Mouse (Mus musculus): Measurements from ENCODE around the gene Lmf1. TPM values are rescaled to one million over a fixed set of nuclear protein-coding genes. Genes with fewer than 3 reads are reported as not detected.

Lmf1 gene
- 27.7 and 28.2 TPM in 2 replicates for polyA plus RNA-seq (2015; fragmentation: Nextera tagmentation; extraction: Ambion mirVana)

DNA sequence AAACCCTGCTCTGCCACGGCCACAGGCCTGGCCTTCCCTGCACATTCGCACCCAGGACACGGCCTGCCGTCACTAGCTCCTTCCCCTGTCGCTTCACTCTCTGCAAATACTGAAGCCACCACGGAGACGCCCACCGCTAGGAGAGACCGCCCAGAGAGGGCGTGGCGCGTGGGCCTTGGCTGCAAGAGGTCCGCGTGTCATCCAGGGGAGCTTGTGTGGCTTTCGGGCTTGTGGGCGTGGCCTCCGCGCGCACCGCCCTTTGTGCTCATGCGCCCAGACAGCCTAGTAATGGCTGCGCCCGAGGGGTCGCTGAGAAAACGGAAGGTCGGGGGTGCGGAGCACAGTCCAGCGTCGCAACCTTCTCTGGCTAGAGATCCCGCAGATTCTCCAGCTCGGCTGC, at the start of gene Lmf1:
TSS of gene Lmf1 (plus strand) at position 166 of the 400 bp plus-strand sequence.
- Histone ChIP-seq H3K27me3 (replicated peaks; ENCODE audit: control insufficient read depth, insufficient read depth, low read length) (no peaks in the 10 kb centered on the region), H3K4me1 (ENCODE audit: control insufficient read depth, insufficient read depth, low read depth, low read length) (peaks cover 19% of the 10 kb centered on the region), H3K4me2 (ENCODE audit: low read length) (peak within 1 kb of the TSS; percentile 96), H3K9ac (ENCODE audit: low read depth, low read length) (peak within 1 kb of the TSS; percentile 84), H3K27ac (ENCODE audit: low read depth, low read length) (peak within 1 kb of the TSS; percentile 79), H3K4me3 (ENCODE audit: low read length) (peak within 1 kb of the TSS; percentile 73), H3K9me3 (ENCODE audit: control insufficient read depth, low read length) (no peaks in the 10 kb centered on the region), H3K36me3 (ENCODE audit: control insufficient read depth, insufficient read depth, low read length) (no peaks in the 10 kb centered on the region)
- 0% methylated on average over 31 of the region's 31 CpGs for WGBS
- ATAC-seq, result peak; percentile 97

DNA sequence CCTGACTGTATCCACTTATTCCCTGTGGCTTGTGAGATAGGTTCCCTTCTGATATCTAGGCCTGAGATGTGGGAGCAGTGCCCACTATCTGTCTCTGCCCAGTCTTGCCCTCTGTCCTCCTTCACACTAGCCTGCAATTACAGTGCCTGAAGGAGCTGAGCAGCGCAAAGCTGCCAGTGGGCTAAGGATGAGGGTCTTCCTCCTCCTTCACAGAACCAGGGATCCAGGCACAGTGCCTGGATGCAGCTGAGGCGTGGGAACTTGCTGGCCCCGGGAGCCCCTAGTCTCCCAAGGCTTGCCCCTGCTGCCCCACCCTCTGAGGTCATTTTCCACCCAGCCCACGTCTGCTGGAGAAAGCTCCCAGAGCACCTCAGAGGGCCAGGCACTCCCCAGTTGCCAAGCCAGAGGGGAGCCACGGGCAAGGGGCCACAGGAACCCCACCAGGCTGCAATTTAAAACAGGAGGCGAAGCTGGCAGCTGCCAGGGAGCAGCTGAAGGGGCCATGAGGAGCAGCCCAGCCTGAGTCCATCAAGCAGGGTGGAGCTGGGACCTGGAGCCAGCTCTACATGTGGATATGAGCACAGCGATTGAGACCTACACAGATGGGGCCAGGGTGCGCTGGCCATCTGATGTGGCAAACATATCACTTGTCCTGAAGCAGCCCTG, 48.4 kb upstream of the Lmf1 start:
- peak; percentile 60; the same call in 1 of the 2 replicates for ATAC-seq
- no peaks in the 10 kb centered on the region for H3K9me3 ChIP-seq (ENCODE audit: control insufficient read depth, low read length)
- H3K36me3 ChIP-seq (ENCODE audit: control insufficient read depth, insufficient read depth, low read length), result no peaks in the 10 kb centered on the region
- 53% methylated on average over 8 of the region's 8 CpGs for WGBS
- no peaks in the 10 kb centered on the region for H3K4me1 ChIP-seq (ENCODE audit: control insufficient read depth, insufficient read depth, low read depth, low read length)
- H3K4me3 ChIP-seq (ENCODE audit: low read length), result no peak overlapping the region
- H3K27me3 ChIP-seq (replicated peaks; ENCODE audit: control insufficient read depth, insufficient read depth, low read length), result no peaks in the 10 kb centered on the region
- H3K9ac ChIP-seq (ENCODE audit: low read depth, low read length), result no peak overlapping the region
- H3K27ac ChIP-seq (ENCODE audit: low read depth, low read length), result no peak overlapping the region
- no peak overlapping the region for H3K4me2 ChIP-seq (ENCODE audit: low read length)

DNA sequence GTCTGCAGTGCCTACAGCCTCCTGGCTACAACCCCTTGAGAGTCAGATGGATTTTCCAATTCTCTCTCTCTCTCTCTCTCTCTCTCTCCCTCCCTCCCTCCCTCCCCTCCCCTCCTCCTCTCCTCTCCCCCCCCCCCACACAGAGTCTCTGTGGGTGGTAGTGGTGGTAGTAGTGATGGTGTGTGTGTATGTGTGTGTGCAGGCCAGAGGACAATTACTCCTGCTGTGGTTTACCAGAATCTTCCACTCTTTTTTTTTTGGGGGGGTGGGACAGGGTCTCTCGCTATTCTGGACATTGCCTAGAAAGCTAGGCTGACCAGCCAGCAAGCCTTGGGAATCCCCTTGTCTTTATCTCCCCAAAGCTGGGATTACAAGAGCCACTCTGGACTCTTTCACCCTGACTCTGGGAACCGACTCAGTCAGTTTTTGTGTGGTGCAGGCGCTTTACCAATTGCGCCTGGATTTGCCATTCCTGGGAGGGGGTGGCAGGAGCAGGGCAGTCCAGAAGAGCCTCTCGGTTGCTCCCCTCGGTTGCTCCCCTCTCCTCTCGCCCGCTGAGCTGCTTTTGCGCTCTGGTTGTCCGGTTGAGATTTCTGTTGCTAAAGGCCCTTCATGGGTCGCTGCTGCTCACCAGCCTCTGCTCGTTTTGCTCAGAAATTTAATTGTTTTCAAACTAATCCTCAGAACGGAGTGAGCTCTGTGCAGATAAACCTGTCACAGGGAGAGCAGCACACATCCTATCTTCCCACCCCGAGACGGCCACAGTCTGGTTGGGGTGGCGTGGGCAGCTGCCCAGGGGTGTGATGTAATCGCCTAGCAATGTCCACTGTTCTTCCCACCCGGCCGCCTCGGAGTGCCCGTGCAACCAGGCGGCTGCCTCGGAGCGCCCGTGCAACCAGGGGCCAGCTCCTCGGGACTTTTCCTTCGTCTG, 39.7 kb upstream of the Lmf1 start:
- H3K27ac ChIP-seq (ENCODE audit: low read depth, low read length), result peak overlapping the region; percentile 70
- peak; percentile 76 for ATAC-seq
- no peak overlapping the region for H3K4me3 ChIP-seq (ENCODE audit: low read length)
- 23% methylated on average over 27 of the region's 27 CpGs for WGBS
- peak overlapping the region; percentile 45; the same call in 1 of the 2 replicates for H3K9ac ChIP-seq (ENCODE audit: low read depth, low read length)
- H3K36me3 ChIP-seq (ENCODE audit: control insufficient read depth, insufficient read depth, low read length), result no peaks in the 10 kb centered on the region
- H3K4me1 ChIP-seq (ENCODE audit: control insufficient read depth, insufficient read depth, low read depth, low read length), result peaks cover 7% of the 10 kb centered on the region
- H3K4me2 ChIP-seq (ENCODE audit: low read length), result peak overlapping the region; percentile 35; the same call in 1 of the 2 replicates
- no peaks in the 10 kb centered on the region for H3K27me3 ChIP-seq (replicated peaks; ENCODE audit: control insufficient read depth, insufficient read depth, low read length)
- no peaks in the 10 kb centered on the region for H3K9me3 ChIP-seq (ENCODE audit: control insufficient read depth, low read length)

DNA sequence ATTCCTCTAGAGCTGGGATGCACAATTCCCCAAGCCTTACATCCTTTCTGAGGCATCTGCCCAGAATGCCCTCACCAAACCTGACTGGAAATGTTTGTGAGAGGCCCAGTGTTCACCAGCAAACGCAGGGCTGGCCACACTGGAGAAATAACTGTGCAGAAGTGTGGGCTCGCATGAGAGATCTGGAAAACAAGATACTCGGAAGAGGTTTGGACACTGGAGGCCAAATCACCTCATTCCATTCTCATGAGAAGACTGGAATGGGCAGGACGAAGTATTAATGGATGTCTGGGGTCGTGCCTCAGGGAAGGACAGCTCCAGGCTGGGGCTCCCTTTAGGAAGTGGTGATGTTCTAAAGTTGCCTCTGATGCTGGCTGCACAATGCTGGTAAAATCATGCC, 38.2 kb upstream of the Lmf1 start:
- ATAC-seq, result no peak
- H3K4me2 ChIP-seq (ENCODE audit: low read length), result no peak overlapping the region
- H3K4me3 ChIP-seq (ENCODE audit: low read length), result no peak overlapping the region
- no peaks in the 10 kb centered on the region for H3K9me3 ChIP-seq (ENCODE audit: control insufficient read depth, low read length)
- peaks cover 7% of the 10 kb centered on the region for H3K4me1 ChIP-seq (ENCODE audit: control insufficient read depth, insufficient read depth, low read depth, low read length)
- WGBS, result 80% methylated on average over 5 of the region's 5 CpGs
- no peak overlapping the region for H3K9ac ChIP-seq (ENCODE audit: low read depth, low read length)
- no peak overlapping the region for H3K27ac ChIP-seq (ENCODE audit: low read depth, low read length)
- H3K36me3 ChIP-seq (ENCODE audit: control insufficient read depth, insufficient read depth, low read length), result no peaks in the 10 kb centered on the region
- no peaks in the 10 kb centered on the region for H3K27me3 ChIP-seq (replicated peaks; ENCODE audit: control insufficient read depth, insufficient read depth, low read length)

DNA sequence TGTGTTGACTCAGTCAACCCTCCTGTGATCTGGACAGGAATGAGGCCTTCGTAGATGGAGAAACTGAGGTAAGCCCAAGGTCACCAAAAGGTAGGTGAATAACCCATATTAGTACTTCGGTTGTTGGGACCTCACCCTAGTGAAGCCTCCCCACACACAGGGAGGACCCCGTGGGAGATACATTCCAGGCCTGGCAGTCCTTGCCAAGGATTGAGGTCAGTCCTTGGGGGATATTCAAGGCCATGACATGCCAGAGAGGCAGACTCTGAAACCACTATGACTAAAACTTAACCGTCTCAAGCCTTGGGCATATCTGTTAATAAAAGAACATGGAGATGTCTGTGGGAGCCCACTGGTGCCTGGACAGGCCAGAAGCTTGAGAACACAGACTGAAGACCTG, 37.1 kb upstream of the Lmf1 start:
- no peaks in the 10 kb centered on the region for H3K36me3 ChIP-seq (ENCODE audit: control insufficient read depth, insufficient read depth, low read length)
- no peak overlapping the region for H3K27ac ChIP-seq (ENCODE audit: low read depth, low read length)
- H3K9ac ChIP-seq (ENCODE audit: low read depth, low read length), result no peak overlapping the region
- no peaks in the 10 kb centered on the region for H3K9me3 ChIP-seq (ENCODE audit: control insufficient read depth, low read length)
- H3K27me3 ChIP-seq (replicated peaks; ENCODE audit: control insufficient read depth, insufficient read depth, low read length), result no peaks in the 10 kb centered on the region
- ATAC-seq, result no peak
- H3K4me2 ChIP-seq (ENCODE audit: low read length), result no peak overlapping the region
- H3K4me3 ChIP-seq (ENCODE audit: low read length), result no peak overlapping the region
- WGBS, result 91% methylated on average over 4 of the region's 4 CpGs
- peaks cover 7% of the 10 kb centered on the region for H3K4me1 ChIP-seq (ENCODE audit: control insufficient read depth, insufficient read depth, low read depth, low read length)

DNA sequence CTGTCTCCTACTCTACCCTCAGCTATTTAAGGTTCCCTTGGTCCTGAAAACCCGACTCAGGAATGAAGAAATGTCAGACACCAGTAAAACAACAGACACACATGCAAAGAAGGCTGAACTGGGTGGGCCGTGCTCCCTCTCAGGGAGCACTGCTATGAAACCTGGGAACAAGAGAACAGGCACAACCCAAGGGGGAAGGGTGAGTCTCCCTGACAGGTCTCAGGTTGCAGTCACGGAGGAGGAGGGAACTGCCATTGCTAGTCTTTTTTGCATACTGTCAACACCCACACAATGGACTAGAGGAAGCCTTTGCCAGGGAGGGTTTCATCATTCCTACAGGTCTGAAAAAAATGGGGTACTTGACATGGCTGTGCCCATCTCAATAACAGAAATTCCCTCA, 31.9 kb upstream of the Lmf1 start:
- H3K9ac ChIP-seq (ENCODE audit: low read depth, low read length), result no peak overlapping the region
- no peak overlapping the region for H3K4me2 ChIP-seq (ENCODE audit: low read length)
- no peaks in the 10 kb centered on the region for H3K27me3 ChIP-seq (replicated peaks; ENCODE audit: control insufficient read depth, insufficient read depth, low read length)
- no peak overlapping the region for H3K27ac ChIP-seq (ENCODE audit: low read depth, low read length)
- 48% methylated on average over 3 of the region's 3 CpGs for WGBS
- H3K36me3 ChIP-seq (ENCODE audit: control insufficient read depth, insufficient read depth, low read length), result no peaks in the 10 kb centered on the region
- H3K4me1 ChIP-seq (ENCODE audit: control insufficient read depth, insufficient read depth, low read depth, low read length), result no peaks in the 10 kb centered on the region
- H3K9me3 ChIP-seq (ENCODE audit: control insufficient read depth, low read length), result no peaks in the 10 kb centered on the region
- no peak for ATAC-seq
- H3K4me3 ChIP-seq (ENCODE audit: low read length), result no peak overlapping the region

DNA sequence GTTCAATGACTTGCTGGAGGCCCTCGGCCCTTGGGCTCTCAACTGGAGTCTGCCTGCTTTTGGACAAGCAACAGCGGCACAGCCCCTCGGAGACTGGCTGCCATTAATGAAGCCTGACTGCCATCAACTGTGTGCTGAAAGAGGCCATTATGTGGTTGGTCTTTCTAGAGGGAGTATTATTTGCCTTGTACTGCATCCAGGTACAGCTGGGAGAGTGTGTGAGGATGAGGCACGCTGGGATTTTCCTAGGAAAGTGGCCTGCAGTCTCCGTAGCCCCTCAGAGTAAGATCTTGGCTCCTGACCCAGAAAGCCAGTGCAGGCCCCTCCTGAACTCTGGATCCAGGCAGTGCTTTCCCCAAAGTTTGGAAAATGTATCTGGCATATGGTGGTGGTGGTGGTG, 28.9 kb upstream of the Lmf1 start:
- Histone ChIP-seq H3K4me2 (ENCODE audit: low read length) (no peak overlapping the region), H3K27ac (ENCODE audit: low read depth, low read length) (no peak overlapping the region), H3K4me1 (ENCODE audit: control insufficient read depth, insufficient read depth, low read depth, low read length) (no peaks in the 10 kb centered on the region; the same call in 1 of the 2 replicates), H3K4me3 (ENCODE audit: low read length) (no peak overlapping the region), H3K9me3 (ENCODE audit: control insufficient read depth, low read length) (no peaks in the 10 kb centered on the region), H3K36me3 (ENCODE audit: control insufficient read depth, insufficient read depth, low read length) (no peaks in the 10 kb centered on the region), H3K27me3 (replicated peaks; ENCODE audit: control insufficient read depth, insufficient read depth, low read length) (no peaks in the 10 kb centered on the region), H3K9ac (ENCODE audit: low read depth, low read length) (no peak overlapping the region)
- 71% methylated on average over 5 of the region's 5 CpGs for WGBS
- no peak for ATAC-seq

DNA sequence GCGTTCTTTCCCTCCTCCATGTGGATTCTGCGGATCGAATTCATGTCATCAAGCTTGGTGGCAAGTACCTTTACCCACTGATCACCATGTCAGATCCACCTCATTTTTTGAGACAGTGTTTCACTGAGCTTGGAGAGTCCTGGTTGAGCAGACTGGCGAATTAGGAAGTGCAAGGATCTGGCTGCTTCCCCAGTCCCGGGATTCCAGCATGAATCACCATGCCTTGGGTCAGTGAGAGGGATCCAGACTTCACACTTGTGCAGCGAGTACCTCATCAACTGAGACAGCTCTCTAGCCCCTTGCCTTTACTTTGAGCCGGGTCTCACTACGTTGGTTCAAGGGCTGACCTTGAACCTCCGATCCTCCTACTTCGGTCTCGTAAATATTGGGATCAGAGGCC, 27.6 kb upstream of the Lmf1 start:
- Histone ChIP-seq H3K27me3 (replicated peaks; ENCODE audit: control insufficient read depth, insufficient read depth, low read length) (no peaks in the 10 kb centered on the region), H3K4me1 (ENCODE audit: control insufficient read depth, insufficient read depth, low read depth, low read length) (peaks cover 8% of the 10 kb centered on the region), H3K27ac (ENCODE audit: low read depth, low read length) (no peak overlapping the region), H3K36me3 (ENCODE audit: control insufficient read depth, insufficient read depth, low read length) (no peaks in the 10 kb centered on the region), H3K9me3 (ENCODE audit: control insufficient read depth, low read length) (no peaks in the 10 kb centered on the region), H3K9ac (ENCODE audit: low read depth, low read length) (no peak overlapping the region), H3K4me2 (ENCODE audit: low read length) (no peak overlapping the region), H3K4me3 (ENCODE audit: low read length) (no peak overlapping the region)
- WGBS, result 92% methylated on average over 11 of the region's 11 CpGs
- ATAC-seq, result no peak

DNA sequence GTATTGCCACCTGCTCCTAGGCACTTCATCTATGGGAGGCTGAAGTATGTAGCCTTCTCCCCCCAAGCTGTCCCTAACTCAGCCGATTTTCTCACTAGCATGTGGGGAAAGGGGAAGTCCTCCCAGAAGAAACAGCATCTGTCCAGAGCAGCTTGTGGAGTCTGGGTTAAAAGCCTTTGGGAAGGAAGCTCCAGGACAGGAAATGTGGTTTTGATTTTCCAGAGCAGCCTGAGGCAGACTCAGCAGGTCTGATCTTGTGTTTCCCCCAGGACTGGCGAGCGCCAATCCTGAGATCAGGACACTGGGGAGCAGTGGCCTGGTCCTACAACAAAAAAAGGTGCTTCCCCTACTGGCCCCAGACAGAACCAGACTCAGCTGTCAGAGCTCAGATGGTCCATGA, 23.7 kb upstream of the Lmf1 start:
- no peaks in the 10 kb centered on the region for H3K9me3 ChIP-seq (ENCODE audit: control insufficient read depth, low read length)
- no peak overlapping the region for H3K9ac ChIP-seq (ENCODE audit: low read depth, low read length)
- no peak for ATAC-seq
- H3K4me2 ChIP-seq (ENCODE audit: low read length), result no peak overlapping the region
- peaks cover 21% of the 10 kb centered on the region for H3K4me1 ChIP-seq (ENCODE audit: control insufficient read depth, insufficient read depth, low read depth, low read length)
- H3K27ac ChIP-seq (ENCODE audit: low read depth, low read length), result peak overlapping the region; percentile 74; the same call in 1 of the 2 replicates
- WGBS, result 59% methylated on average over 3 of the region's 3 CpGs
- no peaks in the 10 kb centered on the region for H3K36me3 ChIP-seq (ENCODE audit: control insufficient read depth, insufficient read depth, low read length)
- H3K27me3 ChIP-seq (replicated peaks; ENCODE audit: control insufficient read depth, insufficient read depth, low read length), result no peaks in the 10 kb centered on the region
- no peak overlapping the region for H3K4me3 ChIP-seq (ENCODE audit: low read length)

Data from hindbrain, embryonic 16.5 days (tissue).